Mouse (Mus musculus) heart, postnatal 25 days (tissue): ENCODE results near the gene Zp2. TPM values are rescaled to one million over a fixed set of nuclear protein-coding genes. Genes with fewer than 3 reads are reported as not detected.

Source experiments
- DNase-seq: peaks from one replicate; pipeline ENCODE4 v3.0.0; 2022; ENCODE audit warnings: low spot score
- intact Hi-C: fragments of 180-260 bp; cut with DNase I; formaldehyde crosslinking; loops from one replicate; pipeline ENCODE4 v1.15.1; 2025
- total RNA-seq, 2 experiments: library from RNA; stranded (reverse); gene quantifications; 2 replicates each; pipeline ENCODE4 v1.2.3; 2021

Zp2 gene
- total RNA-seq: under 1 TPM; 0.34 to 0.49 TPM

- intact Hi-C loops: no loop called here
- DNase-seq: no peak
Observed at GRCm38 (mm10) chr7:120145191-120145590, at the start of gene Zp2. Zp2 (minus strand) TSS chr7:120145291.

- no peak for DNase-seq
- intact Hi-C loops: no loop called here
Observed at GRCm38 (mm10) chr7:120192816-120193215, 47.7 kb upstream of the Zp2 start.

GRCm38 (mm10) chr7:120192207-120192606, 47.1 kb upstream of the Zp2 start:
- DNase-seq: no peak
- intact Hi-C loops: no loop called here

- no peak for DNase-seq
- intact Hi-C loops: no loop called here
Observed at GRCm38 (mm10) chr7:120190150-120190665, 45.1 kb upstream of the Zp2 start.

GRCm38 (mm10) chr7:120189369-120190149, 44.5 kb upstream of the Zp2 start:
- DNase-seq: no peak
- intact Hi-C loops: no loop called here

- intact Hi-C loops: no loop called here
- DNase-seq: no peak
Observed at GRCm38 (mm10) chr7:120188946-120189345, 43.9 kb upstream of the Zp2 start.

- DNase-seq: no peak
- intact Hi-C loops: no loop called here
Observed at GRCm38 (mm10) chr7:120182891-120183290, 37.8 kb upstream of the Zp2 start.

- intact Hi-C loops: no loop called here
- DNase-seq: no peak
Observed at GRCm38 (mm10) chr7:120181401-120182230, 36.5 kb upstream of the Zp2 start.

GRCm38 (mm10) chr7:120180547-120180946, 35.5 kb upstream of the Zp2 start:
- DNase-seq: no peak
- intact Hi-C loops: no loop called here

GRCm38 (mm10) chr7:120178935-120179334, 33.8 kb upstream of the Zp2 start:
- intact Hi-C loops: no loop called here
- DNase-seq: no peak

- no peak for DNase-seq
- intact Hi-C loops: no loop called here
Observed at GRCm38 (mm10) chr7:120177611-120178010, 32.5 kb upstream of the Zp2 start.

- DNase-seq: no peak
- intact Hi-C loops: no loop called here
Observed at GRCm38 (mm10) chr7:120174723-120175504, 29.8 kb upstream of the Zp2 start.

- intact Hi-C loops: no loop called here
- DNase-seq: no peak
Observed at GRCm38 (mm10) chr7:120173603-120174244, 28.6 kb upstream of the Zp2 start, which contains the start of gene Anks4b. Anks4b (plus strand) TSS chr7:120173858.

GRCm38 (mm10) chr7:120172188-120172700, 27.2 kb upstream of the Zp2 start:
- intact Hi-C loops: no loop called here
- no peak for DNase-seq

GRCm38 (mm10) chr7:120163581-120164251, 18.6 kb upstream of the Zp2 start:
- no peak for DNase-seq
- intact Hi-C loops: no loop called here

GRCm38 (mm10) chr7:120158121-120158613, 13.1 kb upstream of the Zp2 start:
- DNase-seq: no peak
- intact Hi-C loops: no loop called here

GRCm38 (mm10) chr7:120157575-120158061, 12.5 kb upstream of the Zp2 start:
- DNase-seq: no peak
- intact Hi-C loops: no loop called here

- DNase-seq: no peak
- intact Hi-C loops: no loop called here
Observed at GRCm38 (mm10) chr7:120156841-120157409, 11.8 kb upstream of the Zp2 start.
